Mouse (Mus musculus): Measurements from ENCODE around the gene Trip12.

- TF ChIP-seq CTCF (IDR thresholded peaks at IDR 0.05; ENCODE audit: control insufficient read depth, insufficient read depth, low read length) (no peak), POLR2A (IDR thresholded peaks at IDR 0.05; ENCODE audit: borderline replicate concordance, control insufficient read depth, low read depth, low read length) (no peak)
These were observed 15.2 kb downstream of the Trip12 start for GRCm38 (mm10) chr1:84825091-84825490.
